Mouse (Mus musculus) hindbrain, embryonic 10.5 days (tissue): ENCODE results near the gene Defa28. TPM values are rescaled to one million over a fixed set of nuclear protein-coding genes. Genes with fewer than 3 reads are reported as not detected.
"Not testable (repeated sequence)": the region's sequence is repeated elsewhere in the genome, so short reads cannot be mapped to it uniquely, and the experiment has no call there.

Experiments used
- DNase-seq: peaks from one replicate; pipeline ENCODE4 v3.0.0-alpha.2; 2017; ENCODE audit warnings: low spot score
- H3K27ac ChIP-seq: fragments of 300-500 bp; sonication (generic); 2 replicates; pipeline ENCODE4 v1.5.1; 2016; ENCODE audit warnings: mild to moderate bottlenecking, moderate library complexity
- H3K27me3 ChIP-seq: fragments of 300-500 bp; sonication (generic); 2 replicates; pipeline ENCODE4 v1.6.1; 2016; ENCODE audit warnings: mild to moderate bottlenecking; ENCODE audit not compliant: poor library complexity, insufficient read depth, severe bottlenecking
- H3K36me3 ChIP-seq: fragments of 300-500 bp; sonication (generic); 2 replicates; pipeline ENCODE4 v1.6.1; 2016; ENCODE audit warnings: mild to moderate bottlenecking, moderate library complexity
- H3K4me1 ChIP-seq: fragments of 300-500 bp; sonication (generic); replicated peaks from 2 replicates; pipeline ENCODE4 v1.6.1; 2016; ENCODE audit warnings: mild to moderate bottlenecking
- H3K4me3 ChIP-seq: fragments of 300-500 bp; sonication (generic); 2 replicates; pipeline ENCODE4 v1.5.1; 2016; ENCODE audit warnings: mild to moderate bottlenecking, moderate library complexity
- H3K9me3 ChIP-seq: fragments of 300-500 bp; sonication (generic); 2 replicates; pipeline ENCODE4 v1.6.1; 2016; ENCODE audit warnings: mild to moderate bottlenecking, moderate library complexity
- WGBS: fragments of 180-500 bp; shearing (Covaris S2); methylation state at CpG from one replicate; pipeline ENCODE4 v1.1.7; 2016; 5-methylcytosine and 5-hydroxymethylcytosine counted together
- polyA plus RNA-seq: library from polyadenylated mRNA; unstranded; fragments of >200 nt; fragmentation: Nextera tagmentation; extraction: Ambion mirVana; gene quantifications from 2 replicates; pipeline ENCODE4 v1.2.1, GENCODE M21; 2016

Gene Defa28
- polyA plus RNA-seq = not detected in 2 replicates

DNA sequence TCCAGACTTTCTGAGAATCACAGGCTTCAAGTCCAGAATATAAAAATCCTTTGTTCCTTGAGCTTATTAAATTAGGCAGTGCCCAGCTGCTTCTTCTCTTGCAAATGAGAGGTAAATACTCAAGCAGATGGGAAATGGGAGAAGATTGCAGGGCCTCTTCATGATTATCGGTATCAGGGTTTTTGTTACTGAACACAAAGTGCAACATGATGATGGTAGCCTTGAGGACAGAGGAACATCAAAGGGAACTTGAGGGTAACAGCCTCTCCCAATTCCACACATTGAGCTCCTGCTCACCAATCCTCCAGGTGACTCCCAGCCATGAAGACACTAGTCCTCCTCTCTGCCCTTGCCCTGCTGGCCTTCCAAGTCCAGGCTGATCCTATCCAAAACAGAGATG lies at the start of gene Defa28:
Gene Defa28, plus strand, starts transcription at position 301 of the 400 bp plus-strand sequence.
- not testable (repeated sequence) for H3K4me1 ChIP-seq, H3K27me3 ChIP-seq, H3K27ac ChIP-seq, H3K36me3 ChIP-seq, DNase-seq, H3K9me3 ChIP-seq, H3K4me3 ChIP-seq
- no CpG with 5 or more reads among the region's 1 CpGs for WGBS

DNA sequence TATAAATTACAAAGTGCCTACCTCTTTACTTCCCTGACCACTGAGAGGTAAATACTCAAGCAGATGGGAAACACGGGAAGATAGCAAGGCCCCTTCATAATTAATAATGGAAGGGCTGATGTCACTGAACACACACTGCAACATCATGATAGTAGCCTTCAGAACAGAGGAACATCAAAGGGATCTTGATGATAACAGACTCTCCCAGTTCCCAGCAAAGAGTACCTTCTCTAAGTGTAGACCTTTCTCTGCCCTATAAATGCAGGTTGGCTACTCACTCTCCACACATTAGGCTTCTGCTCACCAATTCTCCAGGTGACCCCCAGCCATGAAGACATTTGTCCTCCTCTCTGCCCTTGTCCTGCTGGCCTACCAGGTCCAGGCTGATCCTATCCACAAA lies 17.7 kb upstream of the Defa28 start, which contains the start of gene Defa37:
Gene Defa37, plus strand, starts transcription at position 301 of the 400 bp plus-strand sequence.
- no CpG with 5 or more reads among the region's 1 CpGs for WGBS
- not testable (repeated sequence) for H3K27ac ChIP-seq, H3K4me3 ChIP-seq, H3K9me3 ChIP-seq, DNase-seq, H3K27me3 ChIP-seq, H3K4me1 ChIP-seq, H3K36me3 ChIP-seq

DNA sequence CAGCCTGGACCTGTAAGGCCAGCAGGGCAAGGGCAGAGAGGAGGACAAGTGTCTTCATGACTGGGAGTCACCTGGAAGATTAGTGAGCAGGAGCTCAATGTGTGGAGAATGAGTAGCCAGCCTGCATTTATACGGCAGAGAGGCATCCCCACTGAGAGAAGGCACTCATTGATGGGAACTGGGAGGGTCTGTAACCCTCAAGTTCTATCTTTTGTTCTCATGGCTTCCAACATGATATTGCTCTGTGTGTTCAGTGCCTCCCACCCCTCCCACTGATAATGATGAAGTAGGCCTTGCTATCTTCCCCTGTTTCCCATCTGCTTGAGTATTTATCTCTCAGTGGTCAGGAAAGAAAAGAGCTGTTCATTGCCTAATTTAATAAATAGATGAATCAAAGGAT lies 11.6 kb downstream of the Defa28 start, which contains the start of gene Gm7861:
Gene Gm7861, minus strand, starts transcription at position 101 of the 400 bp plus-strand sequence.
- H3K36me3 ChIP-seq, H3K27me3 ChIP-seq, DNase-seq, H3K27ac ChIP-seq, H3K4me3 ChIP-seq, H3K4me1 ChIP-seq, H3K9me3 ChIP-seq: not testable (repeated sequence)
- WGBS = no CpG with 5 or more reads among the region's 1 CpGs

DNA sequence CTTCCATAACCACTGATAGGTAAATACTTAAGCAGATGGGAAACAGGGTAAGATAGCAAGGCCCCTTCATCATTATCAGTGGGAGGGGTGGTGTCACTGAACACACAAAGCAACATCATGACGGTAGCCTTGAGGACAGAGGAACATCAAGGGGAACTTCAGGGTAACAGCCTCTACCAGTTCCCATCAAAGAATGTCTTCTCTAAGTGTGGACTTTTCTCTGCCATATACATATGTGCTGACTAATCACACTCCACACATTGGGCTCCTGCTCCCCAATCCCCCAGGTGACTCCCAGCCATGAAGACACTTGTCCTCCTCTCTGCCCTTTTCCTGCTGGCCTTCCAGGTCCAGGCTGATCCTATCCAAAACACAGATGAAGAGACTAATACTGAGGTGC lies 35.1 kb downstream of the Defa28 start, which contains the start of gene Defa26:
Gene Defa26, plus strand, starts transcription at position 301 of the 400 bp plus-strand sequence.
- DNase-seq, H3K4me3 ChIP-seq, H3K27ac ChIP-seq, H3K27me3 ChIP-seq, H3K36me3 ChIP-seq, H3K4me1 ChIP-seq, H3K9me3 ChIP-seq: not testable (repeated sequence)
- 100% methylated on average over 1 of the region's 1 CpGs for WGBS

Other genes with a start within 250 kb of the Defa28 start
- gene Defa2, start 204.5 kb upstream of the Defa28 start, polyA plus RNA-seq = not detected in 2 replicates
- not detected in 2 replicates for gene Defa33, start 191.2 kb upstream of the Defa28 start, polyA plus RNA-seq
- gene Defa36, start 155.6 kb upstream of the Defa28 start, polyA plus RNA-seq = not detected in 2 replicates
- not detected in 2 replicates for gene Gm7849, start 126.4 kb upstream of the Defa28 start, polyA plus RNA-seq
- not detected in 2 replicates for gene Defa20, start 73.7 kb upstream of the Defa28 start, polyA plus RNA-seq
- gene Defa32, start 54.0 kb upstream of the Defa28 start, polyA plus RNA-seq = not detected in 2 replicates
- not detected in 2 replicates for gene Defa37, start 17.6 kb upstream of the Defa28 start, polyA plus RNA-seq
- not detected in 2 replicates for gene Gm7861, start 11.5 kb downstream of the Defa28 start, polyA plus RNA-seq
- not detected in 2 replicates for gene Defa26, start 35.2 kb downstream of the Defa28 start, polyA plus RNA-seq
- not detected in 2 replicates for gene Defa17, start 72.8 kb downstream of the Defa28 start, polyA plus RNA-seq
- not detected in 2 replicates for gene Defa34, start 82.8 kb downstream of the Defa28 start, polyA plus RNA-seq
- not detected in 2 replicates for gene AY761184, start 120.6 kb downstream of the Defa28 start, polyA plus RNA-seq
- not detected in 2 replicates for gene Defa24, start 151.5 kb downstream of the Defa28 start, polyA plus RNA-seq
- gene Defb50, start 240.5 kb downstream of the Defa28 start, polyA plus RNA-seq = not detected in 2 replicates